Mouse (Mus musculus): Measurements from ENCODE around the gene Col15a1. TPM values are rescaled to one million over a fixed set of nuclear protein-coding genes. Genes with fewer than 3 reads are reported as not detected.

The Col15a1 gene
- polyA plus RNA-seq (2012; ENCODE audit: low replicate concordance), result 0.24 and 0.68 TPM in 2 replicates

DNA sequence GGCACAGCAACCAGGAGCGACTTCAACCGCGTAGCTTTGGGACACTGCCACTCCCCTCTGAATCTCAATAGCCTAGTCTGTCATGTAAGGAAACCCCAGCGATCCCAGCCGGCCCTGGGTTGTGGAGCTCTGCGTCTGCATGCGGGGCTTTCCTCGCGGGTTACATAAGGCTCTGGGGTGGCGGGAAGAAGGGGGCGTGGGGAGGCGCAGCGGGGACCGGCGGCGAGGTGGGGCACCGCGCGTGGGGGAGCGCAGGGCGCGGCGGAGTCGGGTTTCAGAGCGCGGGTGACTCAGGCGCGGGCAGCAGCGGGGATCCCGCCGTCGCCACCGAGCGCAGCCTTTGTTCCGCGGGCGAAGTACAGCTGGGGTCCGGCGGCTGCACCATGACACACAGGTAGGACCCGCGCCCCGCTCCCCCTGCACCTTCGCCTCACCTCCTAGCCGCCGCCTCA lies at the start of gene Col15a1:
Col15a1 (plus strand) TSS at position 193 of the 452 bp plus-strand sequence.

DNA sequence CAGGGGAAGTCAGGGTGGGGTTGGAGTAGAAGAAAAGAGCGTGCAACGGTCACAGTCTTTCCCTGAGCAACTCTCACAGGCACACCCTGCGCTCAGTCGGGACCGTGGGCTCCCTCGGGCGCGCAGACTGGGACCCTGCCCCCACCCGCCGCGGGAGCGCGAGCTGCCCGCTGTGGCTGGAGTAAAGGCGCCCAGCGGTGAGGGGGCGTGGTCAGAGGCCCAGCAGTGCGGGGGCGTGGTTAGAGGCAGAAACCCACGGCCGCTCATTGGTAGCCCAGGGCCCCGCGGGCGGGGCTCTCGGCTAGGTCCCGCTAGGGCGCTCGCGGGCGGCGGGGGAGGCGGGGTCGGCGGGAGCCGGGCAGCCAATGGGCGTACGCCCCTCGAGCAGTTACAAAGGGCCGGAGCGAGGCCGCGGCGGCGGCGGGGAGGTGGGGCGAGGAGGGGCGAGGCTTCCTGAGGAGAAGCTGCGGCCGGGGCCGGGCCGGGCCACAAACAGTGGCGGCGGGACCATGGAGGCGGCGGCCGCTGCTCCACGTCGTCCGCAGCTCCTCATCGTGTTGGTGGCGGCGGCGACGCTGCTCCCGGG lies 144.9 kb downstream of the Col15a1 start, which contains the start of gene Tgfbr1:
Tgfbr1 (plus strand) TSS at position 420 of the 586 bp plus-strand sequence.

Other genes starting within 250 kb of the Col15a1 start
- gene Gabbr2, start 216.3 kb upstream of the Col15a1 start, polyA plus RNA-seq (2012; ENCODE audit: low replicate concordance), result 0.08 and 0.16 TPM in 2 replicates
- 1.3 and 4.1 TPM in 2 replicates for gene Anks6, start 150.7 kb upstream of the Col15a1 start, polyA plus RNA-seq (2012; ENCODE audit: low replicate concordance)
- gene Galnt12, start 116.3 kb upstream of the Col15a1 start, polyA plus RNA-seq (2012; ENCODE audit: low replicate concordance), result 9.3 and 15.9 TPM in 2 replicates
- 2.8 and 3.1 TPM in 2 replicates for gene Tgfbr1, start 145.1 kb downstream of the Col15a1 start, polyA plus RNA-seq (2012; ENCODE audit: low replicate concordance)